Mouse (Mus musculus) midbrain, embryonic 15.5 days (tissue): Measurements from ENCODE around the gene 1600014C10Rik. TPM values are rescaled to one million over a fixed set of nuclear protein-coding genes. Genes with fewer than 3 reads are reported as not detected.

Experiments
- polyA plus RNA-seq: library from polyadenylated mRNA; unstranded; fragments of >200 nt; fragmentation: Nextera tagmentation; extraction: Ambion mirVana; gene quantifications from 2 replicates; pipeline ENCODE4 v1.2.1, GENCODE M21; 2015

Gene 1600014C10Rik
- polyA plus RNA-seq, 1 experiment from 2014 or later: 31.9 TPM

Other genes starting within 250 kb of the 1600014C10Rik start
- 34.3 and 35.1 TPM in 2 replicates for gene Uri1, start 159.7 kb upstream of the 1600014C10Rik start, polyA plus RNA-seq
- gene Ccne1, start 75.7 kb upstream of the 1600014C10Rik start, polyA plus RNA-seq: 11.6 and 13.2 TPM in 2 replicates
- 0.48 and 0.72 TPM in 2 replicates for gene Plekhf1, start 44.8 kb downstream of the 1600014C10Rik start, polyA plus RNA-seq
- 74.5 and 77.4 TPM in 2 replicates for gene Pop4, start 88.2 kb downstream of the 1600014C10Rik start, polyA plus RNA-seq